Mouse (Mus musculus): ENCODE measurements around the gene Dennd1a.
A peak's percentile ranks its signal among the peaks of the same experiment; 100 is the strongest.
"Not testable (repeated sequence)": the region's sequence is repeated elsewhere in the genome, so short reads cannot be mapped to it uniquely, and the experiment has no call there.

The Dennd1a gene

GRCm38 (mm10) chr2:37945598-37946336 lies 341.4 kb downstream of the Dennd1a start:
- no peak for DNase-seq

DNA sequence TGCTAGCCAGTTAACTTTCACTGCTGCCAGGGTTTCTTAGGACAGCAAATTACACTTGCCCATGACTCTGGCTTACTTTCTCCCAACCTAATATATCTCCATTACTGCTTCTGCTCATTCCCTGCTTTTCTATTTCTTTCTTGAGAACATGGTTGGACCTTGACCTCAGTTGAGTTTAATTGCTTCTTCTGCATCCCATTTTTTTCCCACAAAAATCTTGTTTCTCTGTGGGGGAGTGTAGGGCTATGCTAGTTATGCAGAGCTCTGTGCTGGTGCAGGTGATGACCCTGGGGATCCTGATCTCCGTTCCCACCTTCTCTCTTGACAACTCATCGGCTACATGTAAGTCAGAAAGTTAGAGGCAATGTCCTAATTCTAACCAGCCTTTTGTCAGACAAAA lies 344.3 kb downstream of the Dennd1a start:
- DNase-seq = no peak

GRCm38 (mm10) chr2:37941741-37942140 lies 345.4 kb downstream of the Dennd1a start:
- DNase-seq = no peak

- DNase-seq = no peak
These were observed 346.3 kb downstream of the Dennd1a start for GRCm38 (mm10) chr2:37940845-37941361.

DNA sequence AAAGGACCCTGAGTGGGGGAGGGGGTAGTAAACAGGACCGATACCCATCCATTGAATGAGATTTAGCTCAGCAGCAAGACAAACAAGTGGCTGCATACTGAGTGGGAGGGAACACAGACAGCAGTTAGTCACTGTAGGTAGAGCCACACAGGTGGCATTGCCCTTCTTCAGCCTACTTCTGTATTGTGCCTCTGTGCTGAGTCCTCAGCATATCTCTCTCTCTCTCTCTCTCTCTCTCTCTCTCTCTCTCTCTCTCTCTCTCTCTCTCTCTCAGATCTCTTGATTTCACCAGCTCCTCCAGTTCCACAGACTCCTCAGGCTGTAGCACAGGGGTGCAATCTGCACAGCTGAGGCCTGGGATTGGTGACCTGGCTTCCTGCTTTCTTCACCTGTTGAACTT lies 347.2 kb downstream of the Dennd1a start:
- no peak for DNase-seq

DNA sequence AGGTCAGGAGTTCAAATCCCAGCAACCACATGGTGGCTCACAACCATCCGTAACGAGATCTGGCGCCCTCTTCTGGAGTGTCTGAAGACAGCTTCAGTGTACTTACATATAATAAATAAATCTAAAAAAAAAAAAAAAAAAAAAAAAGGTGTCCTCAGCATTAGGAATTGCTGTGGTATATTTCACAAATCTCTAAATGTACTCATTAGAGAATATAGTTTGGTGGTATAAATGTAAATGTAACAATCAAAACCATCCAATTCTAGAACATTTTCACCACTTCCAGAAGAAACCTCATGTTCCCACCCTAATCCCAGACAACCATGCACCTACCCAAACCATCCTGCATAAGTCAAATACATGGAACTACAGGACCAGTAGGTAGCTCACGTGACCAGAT lies 350.3 kb downstream of the Dennd1a start:
- DNase-seq = not testable (repeated sequence)

DNA sequence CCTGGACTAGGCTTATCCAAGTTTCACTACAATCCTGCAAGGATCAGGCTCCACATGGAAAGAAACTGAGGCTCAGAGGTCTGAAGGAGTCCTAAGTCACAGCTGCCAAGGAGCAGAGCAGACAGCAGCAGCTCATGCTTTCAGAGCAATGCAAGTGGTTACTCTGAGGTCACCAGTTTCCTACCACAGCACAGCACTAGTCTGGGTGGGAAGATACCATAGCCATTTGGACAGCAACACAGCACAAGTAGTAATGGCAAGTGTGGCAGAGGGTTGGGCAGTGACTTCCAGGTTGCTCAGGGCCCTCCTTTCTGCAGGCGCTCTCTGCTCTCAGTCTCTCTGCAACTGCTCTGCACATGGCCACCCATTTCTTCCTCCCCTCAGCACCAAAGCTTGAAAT lies 354.9 kb downstream of the Dennd1a start:
- no peak for DNase-seq

DNA sequence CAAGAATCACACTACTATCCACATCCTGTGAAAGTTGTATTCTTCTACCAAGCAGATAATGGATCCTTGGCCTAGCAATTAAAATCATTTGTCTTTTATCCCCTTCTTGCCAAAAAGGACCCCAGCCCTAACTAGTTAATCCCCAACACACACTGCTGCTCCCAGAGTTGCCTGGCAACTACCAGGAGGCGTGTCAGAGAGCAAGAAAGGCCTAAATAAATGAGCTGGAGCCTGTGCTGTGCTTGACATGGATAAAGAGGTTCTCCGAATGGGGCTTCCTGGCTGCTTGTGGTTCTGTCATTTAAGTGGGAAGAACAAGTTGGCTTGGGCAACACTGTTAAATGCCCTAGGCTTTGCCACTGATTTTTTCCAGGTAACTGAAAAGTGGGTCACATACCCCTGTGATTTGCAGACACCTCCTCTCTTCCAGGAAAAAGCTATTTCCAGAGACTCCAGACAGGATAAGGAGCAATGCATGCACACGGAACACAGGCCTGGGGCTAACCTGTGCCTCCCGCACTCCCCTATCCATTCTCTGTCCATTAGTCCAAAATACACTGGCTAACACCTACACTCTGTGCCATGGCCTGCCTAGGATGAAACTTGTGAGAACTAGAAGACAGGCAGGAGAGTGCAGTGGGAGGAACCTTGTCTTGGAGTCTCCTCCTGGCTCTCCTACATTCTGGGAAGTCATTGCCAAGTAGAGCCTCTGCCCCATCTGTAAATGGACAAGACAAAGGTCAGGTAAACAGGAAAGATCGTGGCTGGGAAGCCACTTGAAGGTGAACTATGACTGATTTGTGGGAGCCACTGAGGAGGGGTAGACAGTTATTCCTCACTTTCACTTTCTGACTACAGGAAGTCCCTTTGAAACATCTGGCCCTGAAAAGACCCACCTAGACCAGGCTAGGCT lies 355.9 kb downstream of the Dennd1a start:
- no peak for DNase-seq

GRCm38 (mm10) chr2:37926133-37926503 lies 361.1 kb downstream of the Dennd1a start:
- no peak for DNase-seq

GRCm38 (mm10) chr2:37925413-37926132 lies 361.6 kb downstream of the Dennd1a start:
- DNase-seq = peak; percentile 59 to 68

DNA sequence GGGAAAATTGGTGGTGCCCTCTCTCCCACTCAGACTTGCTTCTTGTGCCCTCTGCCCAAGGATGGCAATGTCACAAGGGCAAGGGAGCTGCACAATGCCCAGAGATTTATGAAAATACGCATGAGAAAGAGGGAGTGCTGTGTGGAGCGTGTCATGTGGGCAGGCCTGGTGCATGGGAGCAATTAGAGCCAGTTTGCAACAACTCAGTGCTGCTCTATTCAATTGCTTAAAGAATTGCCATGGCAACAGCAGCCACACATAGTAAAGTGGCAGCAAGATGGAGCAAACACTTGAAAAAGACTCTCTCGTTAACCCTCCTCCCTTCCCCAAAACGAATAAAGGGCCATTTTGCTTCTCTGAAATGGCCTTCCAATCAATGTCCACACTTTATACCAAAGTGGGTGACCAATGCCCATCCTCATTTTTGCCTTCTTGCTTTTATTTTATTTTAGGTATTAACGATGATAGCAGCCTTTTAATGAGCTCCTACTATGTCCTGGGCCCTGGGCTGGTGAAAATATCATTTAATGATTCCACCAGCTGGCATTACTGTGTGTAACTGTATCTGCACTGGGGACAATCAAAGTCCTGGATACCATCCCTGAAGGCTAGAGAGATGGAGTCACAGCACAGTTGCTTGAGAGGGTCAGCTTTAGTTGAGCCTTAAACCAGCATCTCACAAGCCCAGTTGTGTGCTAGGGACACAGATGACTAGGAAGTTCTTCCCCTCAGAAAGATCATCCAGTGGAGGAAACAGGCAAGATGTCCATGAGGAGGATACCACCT lies 378.3 kb downstream of the Dennd1a start:
- DNase-seq = no peak

DNA sequence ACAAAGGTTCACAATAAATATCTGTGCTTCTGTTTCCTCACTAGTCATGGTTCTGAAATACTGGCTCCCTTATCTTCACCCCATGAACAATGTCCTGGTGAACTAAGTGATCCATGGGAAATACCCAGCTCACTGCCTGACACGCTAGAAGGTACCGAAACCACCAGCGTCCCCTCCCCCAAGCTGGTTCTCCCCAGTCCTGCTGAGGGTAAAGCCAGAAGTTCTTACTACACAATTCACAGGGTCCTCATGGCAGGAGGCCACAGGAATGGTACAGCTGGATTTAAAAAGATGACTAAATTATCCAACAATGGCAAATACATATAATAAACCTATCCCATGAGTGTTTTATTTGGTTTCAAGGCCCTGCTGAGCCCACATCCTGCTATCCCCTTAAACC lies 378.9 kb downstream of the Dennd1a start:
- DNase-seq = no peak

DNA sequence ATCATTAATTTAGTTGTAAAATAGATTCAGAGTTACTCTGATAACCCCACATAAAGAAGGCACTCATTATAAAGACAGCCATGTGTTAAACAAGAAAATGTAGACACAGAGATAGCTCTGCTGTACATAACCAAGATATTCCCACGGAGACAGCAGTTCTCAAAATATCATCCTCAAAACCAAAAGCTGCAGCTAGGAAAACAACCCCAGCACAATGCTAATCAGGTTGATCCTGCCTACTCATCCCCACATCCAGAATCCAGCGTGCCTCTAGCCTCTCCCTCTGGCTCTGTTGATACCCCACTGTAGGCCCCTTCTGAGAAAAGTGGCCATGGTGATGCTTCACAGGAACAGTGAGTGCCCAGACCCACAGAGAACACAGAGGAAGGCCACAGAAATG lies 380.9 kb downstream of the Dennd1a start:
- DNase-seq = no peak

- DNase-seq = no peak
These were observed 383.9 kb downstream of the Dennd1a start for GRCm38 (mm10) chr2:37903286-37903685.

- DNase-seq = no peak
These were observed 404.0 kb downstream of the Dennd1a start for GRCm38 (mm10) chr2:37883214-37883613.

- no peak for DNase-seq
These were observed 405.8 kb downstream of the Dennd1a start for GRCm38 (mm10) chr2:37881262-37881913.

DNA sequence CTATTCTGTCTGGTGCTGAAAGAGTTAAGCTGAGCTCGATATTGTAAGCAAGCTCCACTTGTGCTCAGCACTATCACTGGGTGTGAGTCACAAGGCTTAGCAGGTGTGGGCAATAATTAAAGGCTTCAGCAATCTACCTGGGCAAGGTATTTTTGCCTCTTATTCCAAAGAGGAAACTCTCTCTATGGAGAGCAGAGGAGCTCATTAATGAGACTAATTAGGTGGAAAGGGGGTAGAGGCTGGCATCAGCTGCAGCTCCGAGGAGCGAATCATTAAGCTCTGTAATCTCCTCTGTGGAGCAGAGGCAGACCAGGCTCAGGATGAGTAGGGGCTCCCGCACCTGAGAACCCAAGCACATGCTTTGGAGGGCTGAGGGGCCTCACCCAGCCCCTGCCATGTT lies 407.5 kb downstream of the Dennd1a start:
- no peak for DNase-seq

- peak in 1 of 2 experiments; percentile 9 for DNase-seq
These were observed 414.4 kb downstream of the Dennd1a start for GRCm38 (mm10) chr2:37872791-37873190.

DNA sequence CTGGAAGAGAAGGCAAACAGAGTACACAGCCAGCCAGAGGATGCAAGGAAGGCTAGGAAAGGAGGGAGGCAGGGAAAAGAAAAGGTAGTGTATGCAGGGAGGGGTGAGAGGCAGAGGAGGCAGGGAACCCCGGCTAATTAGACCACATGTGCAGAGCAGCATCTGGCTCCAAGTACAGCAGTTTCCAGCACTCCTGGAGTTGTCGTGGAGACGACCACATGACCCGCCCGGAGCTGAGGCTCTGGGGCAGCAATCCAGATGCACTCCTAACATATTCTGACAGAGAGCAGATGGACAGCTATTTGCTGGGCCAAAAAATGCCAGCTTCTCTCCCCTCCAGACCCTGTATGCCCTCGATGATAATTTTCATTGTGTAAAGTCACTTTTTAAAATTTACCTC lies 417.6 kb downstream of the Dennd1a start:
- DNase-seq = peak in 1 of 2 experiments; percentile 6

DNA sequence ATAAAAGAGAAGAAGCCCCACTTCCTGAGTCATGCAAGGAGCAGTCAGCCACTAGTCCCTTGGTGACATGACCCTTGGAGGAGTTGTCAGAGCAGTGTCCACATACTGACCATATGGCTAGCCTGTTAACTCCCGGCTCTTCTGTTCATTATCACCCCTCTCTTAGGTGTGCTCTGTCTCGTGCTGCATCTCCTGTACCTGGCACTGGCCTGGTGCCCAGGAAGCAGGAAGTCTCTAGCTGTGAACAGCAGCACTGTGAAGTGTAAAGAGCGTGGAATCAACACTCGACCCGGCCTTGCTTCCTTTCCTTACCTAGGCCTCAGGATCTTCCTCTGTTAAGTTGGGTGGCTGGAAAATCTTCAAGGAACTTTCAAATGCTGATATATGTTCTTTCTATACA lies 419.8 kb downstream of the Dennd1a start:
- DNase-seq = peak; percentile 26 to 31

- no peak for DNase-seq
These were observed 429.7 kb downstream of the Dennd1a start for GRCm38 (mm10) chr2:37857472-37857871.

DNA sequence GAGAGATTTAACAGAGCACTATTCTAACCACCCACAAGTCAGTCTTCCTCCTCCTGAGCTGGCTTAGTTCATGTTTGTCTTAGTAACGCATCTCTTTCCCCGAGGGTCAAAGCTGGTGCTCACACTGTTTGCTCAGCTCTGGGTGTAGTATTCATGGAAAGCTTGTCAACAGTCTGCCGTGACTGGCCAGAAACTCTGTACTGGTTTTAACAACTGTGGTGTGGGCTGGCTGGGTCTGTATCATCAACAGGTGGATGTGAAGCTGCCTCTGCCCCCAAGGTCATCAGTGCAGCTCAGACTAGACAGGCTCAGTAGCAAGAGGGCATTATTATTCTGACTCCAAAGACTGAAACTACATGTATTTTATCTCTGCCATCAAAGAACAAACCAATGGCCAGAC lies 430.2 kb downstream of the Dennd1a start:
- no peak for DNase-seq
